Mouse (Mus musculus): Measurements from ENCODE around the gene Alcam. TPM values are rescaled to one million over a fixed set of nuclear protein-coding genes. Genes with fewer than 3 reads are reported as not detected.

The Alcam gene
- polyA plus RNA-seq, 2 experiments, result 7.3 to 7.5 TPM

DNA sequence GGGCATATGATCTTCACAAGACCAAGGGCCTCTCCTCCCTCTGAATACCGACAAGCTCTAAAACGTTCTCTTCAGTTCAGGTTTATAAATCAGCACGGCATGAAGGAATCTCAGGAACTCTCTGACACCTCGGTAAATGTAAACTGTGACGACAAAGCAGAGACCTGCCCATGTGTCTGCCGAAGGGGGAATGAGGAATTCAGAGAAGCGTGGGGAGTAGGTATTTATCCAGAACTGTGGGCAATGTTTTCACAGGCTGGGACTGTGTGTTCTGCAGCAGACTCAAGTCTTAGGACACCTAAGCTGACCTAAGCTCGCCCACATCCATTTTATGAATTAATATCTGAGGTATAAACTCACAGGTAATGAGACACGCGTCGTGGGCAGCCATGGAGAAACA lies 20.7 kb downstream of the Alcam start:
- WGBS (ENCODE audit: insufficient replicate concordance), result 51% methylated on average over 11 of the region's 11 CpGs
- Histone ChIP-seq H3K36me3 (replicated peaks; ENCODE audit: control insufficient read depth, insufficient read depth, low read depth) (no peaks in the 10 kb centered on the region), H3K9me3 (ENCODE audit: control insufficient read depth, low read length) (no peaks in the 10 kb centered on the region), H3K27me3 (ENCODE audit: control insufficient read depth, insufficient read depth, low read length) (no peaks in the 10 kb centered on the region), H3K9ac (replicated peaks) (no peak overlapping the region), H3K27ac (no peak overlapping the region), H3K4me2 (ENCODE audit: low read depth) (no peak overlapping the region), H3K4me3 (ENCODE audit: insufficient read depth in 1 of 2, low read depth in 2 of 2, low read length in 2 of 2) (no peak overlapping the region), H3K4me1 (replicated peaks; ENCODE audit: control insufficient read depth in 2 of 2, insufficient read depth in 2 of 2, low read length in 1 of 2) (no peaks in the 10 kb centered on the region; a peak in 1 of 4 replicates)
- no peak for ATAC-seq (ENCODE audit: insufficient read depth)
- DNase-seq (ENCODE audit: low read depth in 3 of 3, low spot score in 3 of 3), result no peak
- no peak for TF ChIP-seq EP300 (IDR thresholded peaks at IDR 0.05; ENCODE audit: low read depth)
- TF ChIP-seq CTCF (IDR thresholded peaks at IDR 0.05; ENCODE audit: low read depth), result no peak

DNA sequence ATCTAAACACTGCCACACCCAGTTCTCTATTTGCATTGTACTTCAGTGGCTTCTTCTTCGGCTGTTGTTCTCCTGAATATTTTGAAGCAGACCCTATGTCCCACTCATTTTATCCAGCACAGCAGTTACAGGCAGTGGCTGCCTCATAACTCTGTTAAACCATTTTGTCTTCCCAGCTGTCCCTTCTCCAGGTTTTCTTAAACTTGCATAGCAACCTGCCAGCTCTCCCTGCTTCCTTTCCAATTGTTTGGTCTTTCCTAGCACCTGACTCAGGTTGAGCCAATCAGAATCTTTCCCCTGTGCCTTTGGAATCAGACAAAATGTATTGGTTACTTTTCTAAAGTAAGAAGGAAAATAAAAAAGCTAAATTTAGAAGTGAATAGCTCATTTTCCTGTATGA lies 21.8 kb downstream of the Alcam start:
- TF ChIP-seq CTCF (IDR thresholded peaks at IDR 0.05; ENCODE audit: low read depth) (no peak), EP300 (IDR thresholded peaks at IDR 0.05; ENCODE audit: low read depth) (no peak)
- Histone ChIP-seq H3K27me3 (ENCODE audit: control insufficient read depth, insufficient read depth, low read length) (no peaks in the 10 kb centered on the region), H3K4me3 (ENCODE audit: insufficient read depth in 1 of 2, low read depth in 2 of 2, low read length in 2 of 2) (no peak overlapping the region), H3K9ac (replicated peaks) (no peak overlapping the region), H3K36me3 (replicated peaks; ENCODE audit: control insufficient read depth, insufficient read depth, low read depth) (no peaks in the 10 kb centered on the region), H3K27ac (no peak overlapping the region), H3K9me3 (ENCODE audit: control insufficient read depth, low read length) (no peaks in the 10 kb centered on the region), H3K4me1 (replicated peaks; ENCODE audit: control insufficient read depth in 2 of 2, insufficient read depth in 2 of 2, low read length in 1 of 2) (no peaks in the 10 kb centered on the region; a peak in 1 of 4 replicates), H3K4me2 (ENCODE audit: low read depth) (no peak overlapping the region)
- 61% methylated on average over 1 of the region's 1 CpGs for WGBS (ENCODE audit: insufficient replicate concordance)
- no peak for ATAC-seq (ENCODE audit: insufficient read depth)
- DNase-seq (ENCODE audit: low read depth in 3 of 3, low spot score in 3 of 3), result no peak

DNA sequence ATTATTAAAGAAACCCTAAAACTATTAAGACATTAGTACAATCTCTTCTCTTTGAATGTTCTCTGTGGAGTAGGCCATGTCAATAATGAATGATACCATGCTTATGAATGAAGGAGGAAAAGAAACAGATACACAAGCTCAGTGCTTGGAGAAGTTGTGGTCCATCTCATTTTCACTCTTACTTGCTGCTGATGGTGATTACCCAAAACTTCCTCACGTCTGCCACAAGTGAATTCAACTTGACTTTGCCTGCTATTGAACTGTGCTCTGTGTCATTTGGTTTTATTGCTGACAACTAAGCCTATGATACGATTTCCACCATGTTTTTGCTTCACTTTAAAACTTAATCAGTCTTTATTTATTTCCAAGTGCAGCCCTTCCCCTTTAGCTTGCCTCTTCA lies 22.3 kb downstream of the Alcam start:
- H3K36me3 ChIP-seq (replicated peaks; ENCODE audit: control insufficient read depth, insufficient read depth, low read depth), result no peaks in the 10 kb centered on the region
- H3K9me3 ChIP-seq (ENCODE audit: control insufficient read depth, low read length), result no peaks in the 10 kb centered on the region
- no peak overlapping the region for H3K4me2 ChIP-seq (ENCODE audit: low read depth)
- H3K9ac ChIP-seq (replicated peaks), result no peak overlapping the region
- no peak overlapping the region for H3K4me3 ChIP-seq (ENCODE audit: insufficient read depth in 1 of 2, low read depth in 2 of 2, low read length in 2 of 2)
- no peaks in the 10 kb centered on the region for H3K27me3 ChIP-seq (ENCODE audit: control insufficient read depth, insufficient read depth, low read length)
- H3K27ac ChIP-seq, result no peak overlapping the region
- ATAC-seq (ENCODE audit: insufficient read depth), result no peak
- no peak for TF ChIP-seq CTCF (IDR thresholded peaks at IDR 0.05; ENCODE audit: low read depth)
- TF ChIP-seq EP300 (IDR thresholded peaks at IDR 0.05; ENCODE audit: low read depth), result no peak
- 44% methylated on average over 2 of the region's 2 CpGs for WGBS (ENCODE audit: insufficient replicate concordance)
- no peaks in the 10 kb centered on the region; a peak in 1 of 4 replicates for H3K4me1 ChIP-seq (replicated peaks; ENCODE audit: control insufficient read depth in 2 of 2, insufficient read depth in 2 of 2, low read length in 1 of 2)
- no peak for DNase-seq (ENCODE audit: low read depth in 3 of 3, low spot score in 3 of 3)

DNA sequence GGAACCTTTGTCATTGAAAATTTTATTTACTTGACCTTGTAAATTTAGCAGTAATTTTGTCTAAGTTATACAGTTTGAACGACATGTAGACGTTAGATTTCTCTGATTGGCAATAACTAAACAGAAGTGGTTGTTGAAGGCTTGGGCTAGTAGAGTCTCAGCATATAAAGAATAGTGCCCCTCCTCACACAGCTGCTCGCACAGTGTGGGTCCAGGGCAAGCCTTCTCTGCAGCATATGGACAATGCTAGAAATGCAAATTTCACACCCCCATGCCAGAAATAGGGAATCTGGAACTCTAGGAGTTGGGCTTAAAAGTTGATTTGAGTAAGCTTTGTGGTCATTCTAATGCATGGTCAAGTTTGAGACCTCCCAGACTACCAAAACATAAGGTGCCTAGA lies 23.8 kb downstream of the Alcam start:
- WGBS (ENCODE audit: insufficient replicate concordance), result 57% methylated on average over 3 of the region's 3 CpGs
- Histone ChIP-seq H3K4me2 (ENCODE audit: low read depth) (no peak overlapping the region), H3K4me1 (replicated peaks; ENCODE audit: control insufficient read depth in 2 of 2, insufficient read depth in 2 of 2, low read length in 1 of 2) (no peaks in the 10 kb centered on the region; a peak in 1 of 4 replicates), H3K27me3 (ENCODE audit: control insufficient read depth, insufficient read depth, low read length) (no peaks in the 10 kb centered on the region), H3K9ac (replicated peaks) (no peak overlapping the region), H3K9me3 (ENCODE audit: control insufficient read depth, low read length) (no peaks in the 10 kb centered on the region), H3K36me3 (replicated peaks; ENCODE audit: control insufficient read depth, insufficient read depth, low read depth) (no peaks in the 10 kb centered on the region), H3K4me3 (ENCODE audit: insufficient read depth in 1 of 2, low read depth in 2 of 2, low read length in 2 of 2) (no peak overlapping the region), H3K27ac (no peak overlapping the region)
- DNase-seq (ENCODE audit: low read depth in 3 of 3, low spot score in 3 of 3), result no peak
- TF ChIP-seq CTCF (IDR thresholded peaks at IDR 0.05; ENCODE audit: low read depth), result no peak
- no peak for TF ChIP-seq EP300 (IDR thresholded peaks at IDR 0.05; ENCODE audit: low read depth)
- ATAC-seq (ENCODE audit: insufficient read depth), result no peak

DNA sequence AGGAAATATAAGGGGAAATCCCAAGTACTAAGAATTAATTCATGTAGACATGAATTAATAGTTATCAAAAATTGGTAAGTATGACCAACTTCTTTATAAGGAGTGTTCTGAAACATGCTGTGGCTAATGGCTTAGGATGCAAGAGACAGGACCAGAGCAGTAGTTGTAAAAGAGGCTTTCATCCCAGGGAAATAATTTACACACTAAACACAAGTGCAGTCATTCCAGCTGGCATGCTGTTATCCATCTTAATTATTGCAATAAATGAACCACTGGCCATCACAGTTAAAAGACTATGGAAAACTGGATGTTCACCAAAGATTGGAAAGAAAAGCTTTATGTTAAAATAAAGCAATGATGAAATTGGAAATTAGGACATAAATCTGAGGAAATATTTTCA lies 24.2 kb downstream of the Alcam start:
- no peak for ATAC-seq (ENCODE audit: insufficient read depth)
- Histone ChIP-seq H3K4me1 (replicated peaks; ENCODE audit: control insufficient read depth in 2 of 2, insufficient read depth in 2 of 2, low read length in 1 of 2) (no peaks in the 10 kb centered on the region; a peak in 1 of 4 replicates), H3K36me3 (replicated peaks; ENCODE audit: control insufficient read depth, insufficient read depth, low read depth) (no peaks in the 10 kb centered on the region), H3K4me2 (ENCODE audit: low read depth) (no peak overlapping the region), H3K27me3 (ENCODE audit: control insufficient read depth, insufficient read depth, low read length) (no peaks in the 10 kb centered on the region), H3K4me3 (ENCODE audit: insufficient read depth in 1 of 2, low read depth in 2 of 2, low read length in 2 of 2) (no peak overlapping the region), H3K9ac (replicated peaks) (no peak overlapping the region), H3K9me3 (ENCODE audit: control insufficient read depth, low read length) (no peaks in the 10 kb centered on the region), H3K27ac (no peak overlapping the region)
- TF ChIP-seq EP300 (IDR thresholded peaks at IDR 0.05; ENCODE audit: low read depth) (no peak), CTCF (IDR thresholded peaks at IDR 0.05; ENCODE audit: low read depth) (no peak)
- no peak for DNase-seq (ENCODE audit: low read depth in 3 of 3, low spot score in 3 of 3)
